Mouse (Mus musculus) CH12.LX (cell line): ENCODE measurements at regions not wholly inside any gene's neighbourhood (a gene's known extent, or its start where the extent isn't known, plus 50 kb on each side); places are given as distances from the start of the nearest gene placed in this dataset.

Source experiments
- CTCF ChIP-seq, 2 experiments: IDR thresholded peaks in 1 of 2; conservative IDR thresholded peaks in 1 of 2; 2 replicates each; pipeline ENCODE4 v1.5.1; 2011 to 2012; ENCODE audit warnings: low read depth in 2 of 2, low read length in 2 of 2, improper control_type of control experiment in 1 of 2, inconsistent platforms in 1 of 2, mild to moderate bottlenecking in 1 of 2, moderate library complexity in 1 of 2
- EP300 ChIP-seq: IDR thresholded peaks from 2 replicates; pipeline ENCODE4 v1.6.1; 2011; ENCODE audit warnings: low read length, improper control_type of control experiment
- MEF2A ChIP-seq: IDR thresholded peaks from 2 replicates; pipeline ENCODE4 v1.6.1; 2014; ENCODE audit warnings: low read depth, mild to moderate bottlenecking, inconsistent platforms, low read length, improper control_type of control experiment, borderline replicate concordance
- NRF1 ChIP-seq: IDR thresholded peaks from 2 replicates; pipeline ENCODE4 v1.6.1; 2014; ENCODE audit warnings: low read depth, mild to moderate bottlenecking, inconsistent platforms, low read length, improper control_type of control experiment, moderate library complexity
- POLR2A ChIP-seq: IDR thresholded peaks from 2 replicates; pipeline ENCODE4 v1.6.1; 2011; ENCODE audit warnings: low read depth, mild to moderate bottlenecking, improper control_type of control experiment, low read length

DNA sequence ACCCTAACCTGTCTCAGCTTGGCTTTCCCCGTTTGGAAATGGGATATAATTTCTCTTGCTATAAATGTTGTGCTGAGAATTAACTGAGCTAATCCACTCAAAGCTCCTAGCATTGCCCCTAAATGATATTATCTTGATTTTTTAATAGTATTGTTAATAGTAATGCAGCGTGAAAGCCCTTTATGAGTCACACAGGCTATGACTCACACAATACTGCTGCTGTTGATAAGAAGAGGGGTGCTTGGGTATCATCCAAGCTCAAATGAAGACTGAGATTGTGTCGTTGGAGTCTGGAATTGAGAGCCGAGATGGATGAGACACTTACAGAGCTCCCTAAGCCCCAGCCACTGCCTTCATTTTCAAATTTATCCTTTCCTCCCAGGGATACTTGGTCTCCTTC, 235.2 kb upstream of the Tbc1d5 start:
- TF ChIP-seq CTCF (conservative IDR thresholded peaks at IDR 0.05 in 1 of 2, IDR thresholded peaks at IDR 0.05 in 1 of 2; ENCODE audit: low read depth in 2 of 2, low read length in 2 of 2): no peak
- no peak for TF ChIP-seq EP300
- TF ChIP-seq POLR2A: no peak
- no peak for TF ChIP-seq NRF1
- TF ChIP-seq MEF2A: no peak
